Mouse (Mus musculus) heart, embryonic 12.5 days (tissue): ENCODE results near the gene Astn1. TPM values are rescaled to one million over a fixed set of nuclear protein-coding genes. Genes with fewer than 3 reads are reported as not detected.
A peak's percentile ranks its signal among the peaks of the same experiment; 100 is the strongest.

Experiments used
- ATAC-seq: fragments of 200-750 bp; cut with Nextera tagmentation; 2 replicates; pipeline ENCODE4 v1.8.0; 2017; ENCODE audit warnings: moderate TSS enrichment, moderate library complexity; ENCODE audit not compliant: insufficient number of reproducible peaks, low FRiP score
- H3K27ac ChIP-seq: fragments of 300-500 bp; sonication (generic); 2 replicates; pipeline ENCODE4 v1.5.1; 2016; ENCODE audit warnings: mild to moderate bottlenecking, moderate library complexity; ENCODE audit not compliant: poor library complexity, severe bottlenecking
- H3K27me3 ChIP-seq: fragments of 300-500 bp; sonication (generic); replicated peaks from 2 replicates; pipeline ENCODE4 v1.6.1; 2016; ENCODE audit warnings: mild to moderate bottlenecking, moderate library complexity
- H3K36me3 ChIP-seq: fragments of 300-500 bp; sonication (generic); 2 replicates; pipeline ENCODE4 v1.6.1; 2016; ENCODE audit warnings: mild to moderate bottlenecking, moderate library complexity
- H3K4me1 ChIP-seq: fragments of 300-500 bp; sonication (generic); replicated peaks from 2 replicates; pipeline ENCODE4 v1.6.1; 2016; ENCODE audit warnings: mild to moderate bottlenecking
- H3K4me2 ChIP-seq: fragments of 300-500 bp; sonication (generic); 2 replicates; pipeline ENCODE4 v1.6.1; 2016; ENCODE audit warnings: mild to moderate bottlenecking, moderate library complexity
- H3K4me3 ChIP-seq: fragments of 300-500 bp; sonication (generic); 2 replicates; pipeline ENCODE4 v1.5.1; 2016; ENCODE audit warnings: mild to moderate bottlenecking
- H3K9ac ChIP-seq: fragments of 300-500 bp; sonication (generic); 2 replicates; pipeline ENCODE4 v1.6.1; 2016; ENCODE audit warnings: mild to moderate bottlenecking, moderate library complexity
- H3K9me3 ChIP-seq: fragments of 300-500 bp; sonication (generic); replicated peaks from 2 replicates; pipeline ENCODE4 v1.6.1; 2016; ENCODE audit warnings: mild to moderate bottlenecking, moderate library complexity
- WGBS: fragments of 180-500 bp; shearing (Covaris S2); methylation state at CpG from one replicate; pipeline ENCODE4 v1.1.7; 2016; 5-methylcytosine and 5-hydroxymethylcytosine counted together
- polyA plus RNA-seq: library from polyadenylated mRNA; unstranded; fragments of >200 nt; fragmentation: Nextera tagmentation; extraction: Ambion mirVana; gene quantifications from 2 replicates; pipeline ENCODE4 v1.2.1, GENCODE M21; 2016

Astn1 gene
- polyA plus RNA-seq, result 1.6 and 1.7 TPM in 2 replicates

DNA sequence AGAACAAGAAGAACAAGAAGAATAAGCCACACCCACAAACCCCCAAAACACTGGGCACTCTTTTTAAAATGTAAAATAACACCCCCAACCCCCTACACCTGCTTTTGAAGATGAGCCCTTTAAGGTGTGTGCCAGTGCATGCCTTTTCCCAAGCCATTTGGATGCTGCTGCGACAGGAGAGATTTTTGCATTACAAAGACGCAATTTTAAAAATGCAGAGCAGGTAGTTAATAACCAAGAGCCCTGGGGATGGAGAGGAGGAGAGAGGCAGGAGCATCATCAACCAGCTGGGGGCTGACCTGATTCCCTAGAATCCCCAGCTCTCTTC, at the start of gene Astn1:
Astn1 (plus strand) TSS at position 310 of the 328 bp plus-strand sequence.
- peaks cover 7% of the 10 kb centered on the region for H3K4me1 ChIP-seq
- 6% methylated on average over 2 of the region's 2 CpGs for WGBS
- no peaks in the 10 kb centered on the region for H3K36me3 ChIP-seq
- no peaks in the 10 kb centered on the region for H3K9me3 ChIP-seq
- H3K27ac ChIP-seq, result no peak within 1 kb of the TSS
- ATAC-seq, result no peak
- H3K4me2 ChIP-seq, result peak within 1 kb of the TSS; percentile 91
- peaks cover 42% of the 10 kb centered on the region for H3K27me3 ChIP-seq
- H3K9ac ChIP-seq, result peak within 1 kb of the TSS; percentile 49
- peak within 1 kb of the TSS; percentile 55 for H3K4me3 ChIP-seq

DNA sequence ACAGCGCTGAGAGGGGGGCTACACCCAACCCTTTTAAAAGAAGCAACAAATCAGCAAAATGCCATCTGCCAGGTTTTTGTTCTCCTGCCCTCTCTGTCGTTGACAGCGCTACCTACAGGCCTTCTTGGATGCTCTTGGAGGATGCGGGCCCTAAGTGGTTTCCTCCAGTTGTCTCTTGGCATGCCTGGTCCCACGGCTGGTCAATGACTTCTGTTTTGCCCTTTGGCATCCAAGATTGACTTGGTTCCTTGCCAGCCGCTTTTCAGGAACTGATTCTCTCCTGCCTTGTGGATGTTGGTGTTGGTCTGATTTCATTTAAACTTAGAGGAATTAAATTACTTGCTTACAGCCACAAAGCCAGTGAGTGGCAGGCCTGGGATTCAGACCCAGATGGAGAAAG, 38.7 kb upstream of the Astn1 start:
- no peaks in the 10 kb centered on the region for H3K27me3 ChIP-seq
- no peaks in the 10 kb centered on the region for H3K9me3 ChIP-seq
- WGBS, result 78% methylated on average over 6 of the region's 6 CpGs
- H3K36me3 ChIP-seq, result no peaks in the 10 kb centered on the region
- no peak overlapping the region for H3K4me3 ChIP-seq
- H3K4me2 ChIP-seq, result no peak overlapping the region
- no peak for ATAC-seq
- no peaks in the 10 kb centered on the region for H3K4me1 ChIP-seq
- H3K9ac ChIP-seq, result no peak overlapping the region
- no peak overlapping the region for H3K27ac ChIP-seq

DNA sequence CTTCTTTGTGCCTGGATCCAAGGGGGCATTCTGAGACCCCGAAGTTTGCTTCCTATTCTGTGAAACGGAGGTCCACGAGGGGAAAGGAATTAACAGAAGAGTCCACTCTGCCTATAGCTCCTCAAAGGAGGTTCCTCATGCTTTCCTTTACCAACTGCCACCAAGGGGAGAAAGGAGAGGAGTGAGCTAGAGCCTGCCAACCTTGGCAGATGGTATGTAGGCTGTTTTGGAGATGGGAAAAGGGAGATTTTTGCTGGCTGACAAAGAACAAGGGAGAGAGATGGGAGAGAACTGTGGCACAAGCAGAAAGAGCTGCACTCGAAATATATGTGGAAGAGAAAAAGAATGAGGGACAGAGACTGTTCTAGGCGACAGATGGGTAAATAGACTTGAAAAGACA, 33.9 kb upstream of the Astn1 start:
- Histone ChIP-seq H3K36me3 (no peaks in the 10 kb centered on the region), H3K4me1 (no peaks in the 10 kb centered on the region), H3K27ac (no peak overlapping the region), H3K4me3 (no peak overlapping the region), H3K9me3 (no peaks in the 10 kb centered on the region), H3K9ac (no peak overlapping the region), H3K27me3 (no peaks in the 10 kb centered on the region), H3K4me2 (no peak overlapping the region)
- 68% methylated on average over 5 of the region's 5 CpGs for WGBS
- no peak for ATAC-seq

DNA sequence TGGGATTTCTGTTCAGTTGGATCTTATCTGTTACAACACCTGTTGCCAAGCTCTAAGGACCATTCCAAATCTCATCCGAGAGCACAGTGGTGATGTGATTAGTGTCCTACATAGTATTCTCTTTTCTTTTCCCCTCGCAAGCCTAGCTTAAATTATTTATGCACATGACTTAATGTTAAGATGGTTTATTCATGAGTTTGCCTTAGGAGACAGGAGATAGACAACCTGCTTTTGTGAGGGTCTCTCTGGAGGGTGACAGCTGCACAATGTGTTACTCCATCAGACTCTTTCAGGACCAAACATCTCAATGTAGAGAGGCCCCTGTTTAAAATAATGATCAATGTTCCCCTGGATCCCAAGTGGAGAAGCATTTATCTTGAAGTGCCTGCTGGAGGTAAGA, 33.2 kb upstream of the Astn1 start:
- H3K4me3 ChIP-seq, result no peak overlapping the region
- H3K4me1 ChIP-seq, result no peaks in the 10 kb centered on the region
- ATAC-seq, result no peak
- no peak overlapping the region for H3K4me2 ChIP-seq
- no peak overlapping the region for H3K9ac ChIP-seq
- no peaks in the 10 kb centered on the region for H3K9me3 ChIP-seq
- H3K36me3 ChIP-seq, result no peaks in the 10 kb centered on the region
- H3K27me3 ChIP-seq, result no peaks in the 10 kb centered on the region
- no peak overlapping the region for H3K27ac ChIP-seq
- WGBS, result 79% methylated on average over 2 of the region's 2 CpGs

DNA sequence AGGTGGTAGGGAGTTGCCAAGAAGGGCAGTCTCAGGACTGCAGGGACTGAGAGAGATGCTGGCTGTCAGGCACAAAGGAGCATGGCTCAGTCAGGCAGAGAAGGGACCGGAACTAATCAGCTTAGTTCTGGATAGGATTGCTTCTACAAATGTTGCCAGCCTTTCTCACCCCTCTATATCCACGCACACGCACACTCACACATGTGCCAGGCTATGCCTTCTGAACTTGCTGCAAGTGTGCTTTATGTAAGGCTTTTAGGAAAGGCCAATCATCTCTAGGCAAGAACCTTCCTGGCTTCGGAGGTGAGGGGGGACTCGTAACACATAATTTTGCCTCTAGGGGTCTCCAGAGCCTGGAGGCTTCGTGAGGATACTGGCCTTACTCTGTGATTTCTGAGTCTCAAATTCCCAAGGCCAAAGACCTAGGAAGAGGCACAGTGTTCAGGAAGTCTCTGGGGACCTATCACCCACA, 18.8 kb upstream of the Astn1 start:
- WGBS, result 47% methylated on average over 6 of the region's 6 CpGs
- Histone ChIP-seq H3K27me3 (no peaks in the 10 kb centered on the region), H3K4me2 (no peak overlapping the region), H3K36me3 (no peaks in the 10 kb centered on the region), H3K9ac (no peak overlapping the region), H3K4me3 (no peak overlapping the region), H3K27ac (no peak overlapping the region), H3K9me3 (no peaks in the 10 kb centered on the region), H3K4me1 (no peaks in the 10 kb centered on the region)
- ATAC-seq, result no peak

DNA sequence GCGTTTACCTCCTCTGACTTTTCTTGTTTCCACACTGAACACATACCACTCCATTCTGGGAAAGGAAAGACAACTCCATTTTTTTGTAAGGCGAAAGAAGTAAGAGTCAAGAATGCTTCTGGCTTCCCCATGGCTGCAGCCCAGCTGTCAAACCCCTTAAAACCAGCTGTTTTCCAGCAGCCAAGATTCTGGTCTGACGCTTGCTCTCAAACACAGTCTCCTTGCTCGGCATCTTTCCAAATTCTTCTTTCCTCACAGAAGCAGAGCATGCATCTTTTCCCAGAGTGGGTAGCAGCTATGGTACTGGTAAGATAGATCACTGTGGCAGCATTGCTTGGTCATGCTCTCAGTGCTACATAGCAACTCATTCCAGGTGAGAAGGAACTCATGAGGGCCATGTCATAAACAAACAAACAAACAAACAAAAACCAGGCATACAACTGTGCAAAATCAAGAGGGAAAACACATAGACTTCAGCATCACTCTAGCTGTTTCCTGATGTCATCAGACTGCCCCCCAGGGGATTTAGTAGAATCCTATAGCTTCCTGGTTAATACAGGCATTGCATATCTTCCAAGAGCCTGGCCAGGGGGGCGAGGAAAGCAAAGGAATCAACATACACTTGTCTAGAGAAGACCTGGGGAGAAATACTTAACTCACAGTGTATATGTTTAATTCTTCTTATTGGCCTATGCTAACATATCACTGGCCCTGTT, 8.3 kb upstream of the Astn1 start:
- Histone ChIP-seq H3K9me3 (no peaks in the 10 kb centered on the region), H3K36me3 (no peaks in the 10 kb centered on the region), H3K4me3 (no peak overlapping the region), H3K4me2 (no peak overlapping the region), H3K27me3 (peaks cover 47% of the 10 kb centered on the region), H3K4me1 (peaks cover 3% of the 10 kb centered on the region; the same call in 1 of the 2 replicates), H3K9ac (no peak overlapping the region), H3K27ac (no peak overlapping the region)
- 67% methylated on average over 5 of the region's 5 CpGs for WGBS
- no peak for ATAC-seq

DNA sequence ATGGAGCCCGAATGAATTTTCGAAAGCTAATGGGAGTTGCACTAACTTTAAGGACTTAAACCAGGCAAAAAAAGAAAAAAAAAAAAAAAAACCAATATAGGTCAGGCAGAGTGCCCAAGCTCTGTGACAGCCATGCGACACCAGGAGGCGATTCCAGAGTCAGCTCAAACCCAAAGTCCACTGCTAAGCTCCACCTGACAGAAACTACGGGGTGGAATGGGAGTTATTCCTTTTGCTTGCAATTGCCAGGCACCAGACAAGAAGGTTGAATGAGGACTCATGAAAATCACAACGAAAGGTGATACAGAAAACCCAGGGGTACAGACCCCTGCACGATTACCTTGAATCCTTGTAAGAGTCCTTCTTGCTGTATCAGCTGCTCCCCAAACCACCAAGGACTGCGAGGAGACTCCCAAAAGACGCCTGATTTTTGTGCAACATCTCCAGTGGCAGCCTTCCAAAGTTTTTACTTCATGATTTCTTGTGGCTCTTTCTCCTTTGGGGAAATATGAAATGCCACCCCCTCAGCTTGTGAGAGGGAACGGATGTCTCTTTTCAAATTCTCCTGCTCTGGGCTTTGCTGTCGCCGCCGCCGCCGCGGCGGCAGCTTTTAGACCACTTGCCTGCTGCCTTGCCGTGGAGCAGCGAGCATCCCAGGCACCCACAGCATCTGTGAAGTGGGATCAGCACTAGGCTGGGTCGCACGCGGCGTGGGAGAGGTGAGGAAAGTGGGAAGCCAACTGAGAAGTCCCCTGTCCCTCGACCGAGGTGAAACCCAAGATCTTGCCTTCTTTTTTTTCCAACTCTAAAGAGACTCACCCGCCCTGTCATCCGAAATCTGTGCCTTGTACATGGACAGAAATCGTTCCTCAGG, 6.7 kb upstream of the Astn1 start:
- ATAC-seq, result no peak
- H3K9me3 ChIP-seq, result no peaks in the 10 kb centered on the region
- H3K27ac ChIP-seq, result no peak overlapping the region
- H3K4me2 ChIP-seq, result peak overlapping the region; percentile 90
- 11% methylated on average over 28 of the region's 28 CpGs for WGBS
- peak overlapping the region; percentile 28; the same call in 1 of the 2 replicates for H3K9ac ChIP-seq
- peaks cover 3% of the 10 kb centered on the region; the same call in 1 of the 2 replicates for H3K4me1 ChIP-seq
- peaks cover 51% of the 10 kb centered on the region for H3K27me3 ChIP-seq
- H3K36me3 ChIP-seq, result no peaks in the 10 kb centered on the region
- peak overlapping the region; percentile 59 for H3K4me3 ChIP-seq

DNA sequence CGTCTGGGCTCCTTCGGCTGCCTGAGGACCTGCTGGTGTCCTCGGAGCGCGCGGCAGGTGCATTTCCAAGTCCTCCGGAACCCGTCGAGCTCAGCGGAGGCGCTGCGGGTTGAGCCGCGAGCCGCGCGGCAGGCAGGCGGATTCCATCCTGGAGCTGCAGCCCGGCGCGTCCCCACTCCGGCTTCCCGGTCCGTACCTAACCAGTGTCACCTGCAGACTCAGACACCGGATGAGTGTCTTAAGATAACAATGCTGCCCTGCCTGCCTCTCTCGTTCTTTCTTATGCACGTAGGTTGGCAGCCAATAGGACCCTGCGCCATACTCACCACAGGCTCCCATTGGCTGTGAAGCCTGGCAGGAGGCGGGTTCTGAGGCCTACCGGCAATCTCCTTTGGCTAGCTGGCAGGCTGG, 6.0 kb upstream of the Astn1 start, which contains the start of gene Brinp2:
Brinp2 (minus strand) TSS at position 276 of the 411 bp plus-strand sequence.
- peaks cover 3% of the 10 kb centered on the region; the same call in 1 of the 2 replicates for H3K4me1 ChIP-seq
- H3K9me3 ChIP-seq, result no peaks in the 10 kb centered on the region
- H3K27ac ChIP-seq, result no peak within 1 kb of the TSS
- no peaks in the 10 kb centered on the region for H3K36me3 ChIP-seq
- peaks cover 55% of the 10 kb centered on the region for H3K27me3 ChIP-seq
- peak within 1 kb of the TSS; percentile 28; the same call in 1 of the 2 replicates for H3K9ac ChIP-seq
- WGBS, result under 1% methylated on average over 30 of the region's 30 CpGs
- peak within 1 kb of the TSS; percentile 59 for H3K4me3 ChIP-seq
- H3K4me2 ChIP-seq, result peak within 1 kb of the TSS; percentile 90
- ATAC-seq, result peak; percentile 91

DNA sequence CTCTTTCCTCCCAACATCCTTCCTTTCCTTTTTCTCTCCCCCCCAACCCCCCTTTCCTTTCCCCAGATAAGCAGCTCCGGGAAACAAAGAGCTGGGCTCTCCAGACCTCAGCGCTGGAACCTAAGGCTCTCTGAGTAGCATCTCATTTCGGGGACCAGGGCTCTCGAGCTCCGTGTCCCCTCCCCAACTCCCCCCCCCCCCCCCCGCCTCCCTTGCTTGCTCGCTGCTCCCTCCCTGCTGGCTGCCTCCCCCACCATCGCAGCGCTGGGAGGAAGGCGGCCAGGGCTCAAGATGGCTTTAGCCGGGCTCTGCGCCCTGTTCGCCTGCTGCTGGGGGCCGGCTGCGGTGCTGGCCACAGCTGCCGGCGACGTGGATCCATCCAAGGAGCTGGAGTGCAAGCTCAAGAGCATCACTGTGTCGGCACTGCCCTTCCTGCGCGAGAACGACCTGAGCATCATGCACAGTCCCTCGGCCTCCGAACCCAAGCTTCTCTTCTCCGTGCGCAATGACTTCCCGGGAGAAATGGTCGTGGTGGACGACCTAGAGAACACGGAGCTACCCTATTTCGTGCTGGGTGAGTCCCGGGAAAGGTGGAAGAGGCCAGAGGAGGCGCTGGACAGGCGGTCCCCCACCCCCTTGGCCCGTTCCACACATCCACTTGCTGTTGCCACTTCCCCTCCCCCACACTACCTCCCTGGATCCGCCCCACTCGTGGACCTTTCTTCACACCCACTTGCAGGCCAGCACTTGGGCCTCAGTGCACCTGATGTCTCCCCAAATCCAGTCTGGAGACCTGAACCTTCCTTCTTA, 424 bp downstream of the Astn1 start:
- H3K27me3 ChIP-seq, result peaks cover 36% of the 10 kb centered on the region
- no peaks in the 10 kb centered on the region for H3K9me3 ChIP-seq
- H3K36me3 ChIP-seq, result no peaks in the 10 kb centered on the region
- H3K27ac ChIP-seq, result no peak overlapping the region
- H3K9ac ChIP-seq, result peak overlapping the region; percentile 49
- peaks cover 7% of the 10 kb centered on the region for H3K4me1 ChIP-seq
- under 1% methylated on average over 34 of the region's 37 CpGs for WGBS
- peak overlapping the region; percentile 91 for H3K4me2 ChIP-seq
- H3K4me3 ChIP-seq, result peak overlapping the region; percentile 55
- 0 out of 2 replicates have a peak, but pooled peaks have one; percentile 25 for ATAC-seq

DNA sequence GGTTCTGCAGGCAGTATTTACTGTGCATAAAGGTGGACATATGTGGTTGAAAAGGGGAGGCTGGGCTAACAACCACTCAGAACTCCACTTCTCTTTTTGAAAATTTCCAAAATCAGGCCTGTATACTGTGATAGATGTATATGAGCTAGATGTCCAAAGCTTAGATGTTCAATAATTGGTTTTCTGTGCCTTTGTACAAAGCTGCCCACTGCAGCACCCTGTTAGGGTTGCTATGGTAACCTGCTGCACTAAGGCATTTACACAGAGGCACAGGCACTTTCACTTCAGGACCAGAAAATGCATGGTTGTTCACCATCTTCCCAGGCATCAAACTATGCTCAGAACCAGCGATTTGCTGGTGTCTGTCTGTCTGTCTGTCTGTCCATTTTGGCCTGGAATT, 2.4 kb downstream of the Astn1 start:
- Histone ChIP-seq H3K4me3 (no peak overlapping the region), H3K4me1 (peaks cover 7% of the 10 kb centered on the region), H3K27ac (no peak overlapping the region), H3K9ac (no peak overlapping the region), H3K27me3 (peaks cover 32% of the 10 kb centered on the region), H3K4me2 (no peak overlapping the region), H3K9me3 (no peaks in the 10 kb centered on the region), H3K36me3 (no peaks in the 10 kb centered on the region)
- no peak for ATAC-seq
- 39% methylated on average over 1 of the region's 1 CpGs for WGBS
